Mouse (Mus musculus): Measurements from ENCODE around the gene Otud6a. TPM values are rescaled to one million over a fixed set of nuclear protein-coding genes. Genes with fewer than 3 reads are reported as not detected.

Otud6a gene
- total and polyA plus RNA-seq, 2 experiments from 2014 or later: not detected

GRCm38 (mm10) chrX:100470126-100470525, 41.3 kb downstream of the Otud6a start:
- TF ChIP-seq CTCF (IDR thresholded peaks at IDR 0.05; ENCODE audit: low read depth) (no peak), EP300 (IDR thresholded peaks at IDR 0.05; ENCODE audit: low read depth) (no peak)
- no peak for DNase-seq (ENCODE audit: low spot score)
- WGBS: 54% methylated on average over 3 of the region's 3 CpGs
- H3K4me2 ChIP-seq (ENCODE audit: low read depth, low read length): no peak overlapping the region
- no peak for ATAC-seq (ENCODE audit: insufficient read depth, low read depth)
- no peaks in the 10 kb centered on the region for H3K27me3 ChIP-seq (ENCODE audit: control insufficient read depth, insufficient read depth, low read length)
- H3K9ac ChIP-seq (replicated peaks; ENCODE audit: low read depth, low read length): no peak overlapping the region
- H3K4me3 ChIP-seq (ENCODE audit: low read depth, low read length): no peak overlapping the region
- no peaks in the 10 kb centered on the region for H3K4me1 ChIP-seq (ENCODE audit: control insufficient read depth, insufficient read depth)
- no peaks in the 10 kb centered on the region for H3K9me3 ChIP-seq (replicated peaks; ENCODE audit: control insufficient read depth, low read length)
- no peak overlapping the region for H3K27ac ChIP-seq (ENCODE audit: low read depth)
- no peaks in the 10 kb centered on the region for H3K36me3 ChIP-seq (replicated peaks; ENCODE audit: control insufficient read depth, insufficient read depth, low read length)

- no peaks in the 10 kb centered on the region for H3K9me3 ChIP-seq (replicated peaks; ENCODE audit: control insufficient read depth, low read length)
- no peaks in the 10 kb centered on the region for H3K27me3 ChIP-seq (ENCODE audit: control insufficient read depth, insufficient read depth, low read length)
- TF ChIP-seq EP300 (IDR thresholded peaks at IDR 0.05; ENCODE audit: low read depth) (no peak), CTCF (IDR thresholded peaks at IDR 0.05; ENCODE audit: low read depth) (no peak)
- no peaks in the 10 kb centered on the region for H3K36me3 ChIP-seq (replicated peaks; ENCODE audit: control insufficient read depth, insufficient read depth, low read length)
- H3K9ac ChIP-seq (replicated peaks; ENCODE audit: low read depth, low read length): no peak overlapping the region
- H3K4me3 ChIP-seq (ENCODE audit: low read depth, low read length): no peak overlapping the region
- WGBS: 57% methylated on average over 3 of the region's 3 CpGs
- no peak for ATAC-seq (ENCODE audit: insufficient read depth, low read depth)
- DNase-seq (ENCODE audit: low spot score): no peak
- H3K27ac ChIP-seq (ENCODE audit: low read depth): no peak overlapping the region
- H3K4me1 ChIP-seq (ENCODE audit: control insufficient read depth, insufficient read depth): no peaks in the 10 kb centered on the region
- no peak overlapping the region for H3K4me2 ChIP-seq (ENCODE audit: low read depth, low read length)
These were observed 42.7 kb downstream of the Otud6a start for GRCm38 (mm10) chrX:100471491-100471890.

- ATAC-seq (ENCODE audit: insufficient read depth, low read depth) (no peak), DNase-seq (ENCODE audit: low spot score) (no peak)
- no peak for TF ChIP-seq CTCF (IDR thresholded peaks at IDR 0.05; ENCODE audit: low read depth)
- Histone ChIP-seq H3K9me3 (replicated peaks; ENCODE audit: control insufficient read depth, low read length) (no peaks in the 10 kb centered on the region), H3K4me3 (ENCODE audit: low read depth, low read length) (no peak overlapping the region), H3K4me1 (ENCODE audit: control insufficient read depth, insufficient read depth) (no peaks in the 10 kb centered on the region), H3K27me3 (ENCODE audit: control insufficient read depth, insufficient read depth, low read length) (no peaks in the 10 kb centered on the region), H3K36me3 (replicated peaks; ENCODE audit: control insufficient read depth, insufficient read depth, low read length) (no peaks in the 10 kb centered on the region), H3K4me2 (ENCODE audit: low read depth, low read length) (no peak overlapping the region), H3K9ac (replicated peaks; ENCODE audit: low read depth, low read length) (no peak overlapping the region), H3K27ac (ENCODE audit: low read depth) (no peak overlapping the region)
- WGBS: 46% methylated on average over 4 of the region's 4 CpGs
These were observed 46.9 kb downstream of the Otud6a start for GRCm38 (mm10) chrX:100475569-100476223.

MicroRNA genes within 50 kb of the gene (microRNA counts, 519-probe panel; counts per million panel counts)
- microRNA mmu-miR-676: 3,778 counts per million, percentile 46 among the panel's probes with 10 or more counts

Small RNAs within 50 kb of the gene (microRNA-seq; reads per million reads assigned to microRNA genes)
- 750 reads per million, percentile 77 among the genes with 10 or more reads in this experiment for gene Mir676

Other genes starting within 250 kb of the Otud6a start
- not detected in 2 replicates for gene Awat2, start 13.7 kb downstream of the Otud6a start, total RNA-seq (2014; rRNA removed; ENCODE audit: low replicate concordance)
- 0.07 TPM in 1 of 2 replicates, not detected in the other for gene Awat2, start 13.7 kb downstream of the Otud6a start, polyA plus RNA-seq (2015; fragmentation: Nextera tagmentation; extraction: Ambion mirVana)
- 50.9 and 55.4 TPM in 2 replicates for gene Igbp1, start 65.3 kb downstream of the Otud6a start, total RNA-seq (2014; rRNA removed; ENCODE audit: low replicate concordance)
- gene Igbp1, start 65.3 kb downstream of the Otud6a start, polyA plus RNA-seq (2015; fragmentation: Nextera tagmentation; extraction: Ambion mirVana): 29.6 and 30.2 TPM in 2 replicates
- not detected in 2 replicates for gene Dgat2l6, start 95.8 kb downstream of the Otud6a start, total RNA-seq (2014; rRNA removed; ENCODE audit: low replicate concordance)
- not detected in 2 replicates for gene Dgat2l6, start 95.8 kb downstream of the Otud6a start, polyA plus RNA-seq (2015; fragmentation: Nextera tagmentation; extraction: Ambion mirVana)
- not detected in 2 replicates for gene Awat1, start 143.2 kb downstream of the Otud6a start, total RNA-seq (2014; rRNA removed; ENCODE audit: low replicate concordance)
- not detected in 2 replicates for gene Awat1, start 143.2 kb downstream of the Otud6a start, polyA plus RNA-seq (2015; fragmentation: Nextera tagmentation; extraction: Ambion mirVana)
- not detected in 2 replicates for gene P2ry4, start 165.9 kb downstream of the Otud6a start, total RNA-seq (2014; rRNA removed; ENCODE audit: low replicate concordance)
- not detected in 2 replicates for gene P2ry4, start 165.9 kb downstream of the Otud6a start, polyA plus RNA-seq (2015; fragmentation: Nextera tagmentation; extraction: Ambion mirVana)
- gene Arr3, start 176.5 kb downstream of the Otud6a start, total RNA-seq (2014; rRNA removed; ENCODE audit: low replicate concordance): not detected in 2 replicates
- 0.15 and 0.43 TPM in 2 replicates for gene Arr3, start 176.5 kb downstream of the Otud6a start, polyA plus RNA-seq (2015; fragmentation: Nextera tagmentation; extraction: Ambion mirVana)
- 10.0 and 22.0 TPM in 2 replicates for gene Kif4, start 196.7 kb downstream of the Otud6a start, total RNA-seq (2014; rRNA removed; ENCODE audit: low replicate concordance)
- 5.6 and 5.8 TPM in 2 replicates for gene Kif4, start 196.7 kb downstream of the Otud6a start, polyA plus RNA-seq (2015; fragmentation: Nextera tagmentation; extraction: Ambion mirVana)
- gene Pdzd11, start 197.6 kb downstream of the Otud6a start, total RNA-seq (2014; rRNA removed; ENCODE audit: low replicate concordance): 41.9 and 43.7 TPM in 2 replicates
- 75.8 and 88.4 TPM in 2 replicates for gene Pdzd11, start 197.6 kb downstream of the Otud6a start, polyA plus RNA-seq (2015; fragmentation: Nextera tagmentation; extraction: Ambion mirVana)

All from heart, postnatal 0 days (tissue).